Mouse (Mus musculus): ENCODE measurements at regions not wholly inside any gene's neighbourhood (a gene's known extent, or its start where the extent isn't known, plus 50 kb on each side); places are given as distances from the start of the nearest gene placed in this dataset.

- H3K36me3 ChIP-seq (ENCODE audit: control insufficient read depth), result no peaks in the 10 kb centered on the region
- H3K27me3 ChIP-seq (ENCODE audit: control insufficient read depth), result no peaks in the 10 kb centered on the region
- no peaks in the 10 kb centered on the region for H3K4me1 ChIP-seq (ENCODE audit: control insufficient read depth)
- no peak overlapping the region for H3K4me3 ChIP-seq (replicated peaks)
- peaks cover 4% of the 10 kb centered on the region; the same call in 1 of the 2 replicates for H3K9me3 ChIP-seq (ENCODE audit: control insufficient read depth, low read length)
- TF ChIP-seq TAL1 (IDR thresholded peaks at IDR 0.05; ENCODE audit: low read length) (no peak), GATA1 (IDR thresholded peaks at IDR 0.05; ENCODE audit: low read length) (no peak)
Measured at GRCm38 (mm10) chr19:32881443-32881842, 124.1 kb downstream of the Pten start.

- Histone ChIP-seq H3K4me3 (replicated peaks) (no peak overlapping the region), H3K27me3 (ENCODE audit: control insufficient read depth) (no peaks in the 10 kb centered on the region), H3K9me3 (ENCODE audit: control insufficient read depth, low read length) (peaks cover 3% of the 10 kb centered on the region; the same call in 1 of the 2 replicates)
Measured at GRCm38 (mm10) chr19:32884279-32884678, 127.0 kb downstream of the Pten start.

DNA sequence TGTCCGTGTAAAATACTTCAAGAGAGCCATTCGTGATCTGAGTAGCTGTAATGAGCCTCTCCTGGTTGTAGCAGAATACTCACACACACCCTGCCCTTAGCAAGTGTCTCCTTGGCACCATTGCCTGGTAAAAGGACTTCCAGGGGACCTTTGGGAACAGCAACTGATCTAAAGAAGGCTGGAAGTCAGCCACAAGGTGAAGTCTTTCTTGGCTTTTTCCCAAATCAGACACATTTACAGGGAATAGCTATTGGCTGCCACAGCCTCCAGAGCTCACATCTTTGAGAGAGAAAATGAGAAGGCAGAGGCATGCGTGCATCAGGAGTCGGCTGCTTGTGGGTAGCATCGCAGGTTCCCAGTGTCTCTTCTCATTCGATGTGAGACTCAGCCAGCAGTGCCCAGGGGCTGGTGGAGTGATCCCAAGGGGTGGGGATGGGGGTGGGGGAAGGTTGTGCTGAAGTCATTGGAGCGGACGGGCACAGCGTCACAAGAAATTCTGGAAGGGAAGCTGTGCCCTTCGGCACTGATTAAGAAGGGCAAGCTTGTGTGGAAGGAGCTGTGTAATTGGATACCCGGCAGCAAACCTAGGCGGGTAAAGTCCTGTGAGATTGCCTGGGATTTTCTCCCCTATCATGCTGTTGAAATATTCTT is 128.3 kb downstream of the Pten start:
- no peak for TF ChIP-seq GATA1 (IDR thresholded peaks at IDR 0.05; ENCODE audit: low read length)
- TF ChIP-seq TAL1 (IDR thresholded peaks at IDR 0.05; ENCODE audit: low read length), result no peak
- Histone ChIP-seq H3K27me3 (ENCODE audit: control insufficient read depth) (no peaks in the 10 kb centered on the region), H3K9me3 (ENCODE audit: control insufficient read depth, low read length) (no peaks in the 10 kb centered on the region)

More at GRCm38 (mm10) chr19:32884279-32884678, 127.0 kb downstream of the Pten start:
- TF ChIP-seq TAL1 (IDR thresholded peaks at IDR 0.05; ENCODE audit: low read length), result no peak
- TF ChIP-seq GATA1 (IDR thresholded peaks at IDR 0.05; ENCODE audit: low read length), result no peak
- H3K36me3 ChIP-seq (ENCODE audit: control insufficient read depth), result no peaks in the 10 kb centered on the region
- no peaks in the 10 kb centered on the region for H3K4me1 ChIP-seq (ENCODE audit: control insufficient read depth)

DNA sequence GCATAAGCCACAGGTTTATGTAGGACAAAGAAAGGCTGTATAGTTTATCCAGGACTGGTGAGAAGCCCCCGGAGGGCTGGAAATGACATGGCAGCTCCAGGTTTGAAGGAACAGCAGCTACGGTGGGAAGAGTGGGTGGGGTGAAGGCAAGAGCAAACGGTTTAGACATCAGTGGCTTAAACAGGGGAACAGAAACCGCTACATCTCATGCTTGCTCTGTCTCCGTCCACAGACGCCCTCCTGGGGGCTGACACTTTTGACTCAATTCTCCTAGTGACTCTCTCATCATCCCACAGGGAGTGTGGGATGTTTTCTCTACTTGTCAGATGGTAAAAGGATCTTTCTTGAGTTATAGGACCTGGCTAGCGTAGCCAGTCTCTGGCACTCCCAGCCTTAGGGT is 129.9 kb downstream of the Pten start:
- H3K36me3 ChIP-seq (ENCODE audit: control insufficient read depth), result no peaks in the 10 kb centered on the region
- no peaks in the 10 kb centered on the region for H3K9me3 ChIP-seq (ENCODE audit: control insufficient read depth, low read length)
- H3K27me3 ChIP-seq (ENCODE audit: control insufficient read depth), result no peaks in the 10 kb centered on the region
- no peak overlapping the region for H3K4me3 ChIP-seq (replicated peaks)
- H3K4me1 ChIP-seq (ENCODE audit: control insufficient read depth), result no peaks in the 10 kb centered on the region
- TF ChIP-seq GATA1 (IDR thresholded peaks at IDR 0.05; ENCODE audit: low read length) (no peak), TAL1 (IDR thresholded peaks at IDR 0.05; ENCODE audit: low read length) (no peak)

More for the DNA sequence above, 128.3 kb downstream of the Pten start:
- Histone ChIP-seq H3K4me1 (ENCODE audit: control insufficient read depth) (no peaks in the 10 kb centered on the region), H3K36me3 (ENCODE audit: control insufficient read depth) (no peaks in the 10 kb centered on the region), H3K4me3 (replicated peaks) (no peak overlapping the region)

GRCm38 (mm10) chr19:32888616-32889305 is 131.5 kb downstream of the Pten start:
- no peaks in the 10 kb centered on the region for H3K9me3 ChIP-seq (ENCODE audit: control insufficient read depth, low read length)
- H3K4me3 ChIP-seq (replicated peaks), result no peak overlapping the region
- no peaks in the 10 kb centered on the region for H3K36me3 ChIP-seq (ENCODE audit: control insufficient read depth)
- TF ChIP-seq GATA1 (IDR thresholded peaks at IDR 0.05; ENCODE audit: low read length) (no peak), TAL1 (IDR thresholded peaks at IDR 0.05; ENCODE audit: low read length) (no peak)
- H3K4me1 ChIP-seq (ENCODE audit: control insufficient read depth), result no peaks in the 10 kb centered on the region
- no peaks in the 10 kb centered on the region for H3K27me3 ChIP-seq (ENCODE audit: control insufficient read depth)

GRCm38 (mm10) chr19:32890801-32891200 is 133.5 kb downstream of the Pten start:
- no peaks in the 10 kb centered on the region for H3K9me3 ChIP-seq (ENCODE audit: control insufficient read depth, low read length)
- no peak overlapping the region for H3K4me3 ChIP-seq (replicated peaks)
- no peaks in the 10 kb centered on the region for H3K36me3 ChIP-seq (ENCODE audit: control insufficient read depth)
- H3K4me1 ChIP-seq (ENCODE audit: control insufficient read depth), result no peaks in the 10 kb centered on the region
- H3K27me3 ChIP-seq (ENCODE audit: control insufficient read depth), result no peaks in the 10 kb centered on the region
- TF ChIP-seq GATA1 (IDR thresholded peaks at IDR 0.05; ENCODE audit: low read length) (no peak), TAL1 (IDR thresholded peaks at IDR 0.05; ENCODE audit: low read length) (no peak)

- Histone ChIP-seq H3K4me1 (ENCODE audit: control insufficient read depth) (no peaks in the 10 kb centered on the region), H3K9me3 (ENCODE audit: control insufficient read depth, low read length) (no peaks in the 10 kb centered on the region), H3K36me3 (ENCODE audit: control insufficient read depth) (no peaks in the 10 kb centered on the region), H3K27me3 (ENCODE audit: control insufficient read depth) (no peaks in the 10 kb centered on the region), H3K4me3 (replicated peaks) (no peak overlapping the region)
- no peak for TF ChIP-seq GATA1 (IDR thresholded peaks at IDR 0.05; ENCODE audit: low read length)
- no peak for TF ChIP-seq TAL1 (IDR thresholded peaks at IDR 0.05; ENCODE audit: low read length)
Measured at GRCm38 (mm10) chr19:32892469-32892868, 135.2 kb downstream of the Pten start.

DNA sequence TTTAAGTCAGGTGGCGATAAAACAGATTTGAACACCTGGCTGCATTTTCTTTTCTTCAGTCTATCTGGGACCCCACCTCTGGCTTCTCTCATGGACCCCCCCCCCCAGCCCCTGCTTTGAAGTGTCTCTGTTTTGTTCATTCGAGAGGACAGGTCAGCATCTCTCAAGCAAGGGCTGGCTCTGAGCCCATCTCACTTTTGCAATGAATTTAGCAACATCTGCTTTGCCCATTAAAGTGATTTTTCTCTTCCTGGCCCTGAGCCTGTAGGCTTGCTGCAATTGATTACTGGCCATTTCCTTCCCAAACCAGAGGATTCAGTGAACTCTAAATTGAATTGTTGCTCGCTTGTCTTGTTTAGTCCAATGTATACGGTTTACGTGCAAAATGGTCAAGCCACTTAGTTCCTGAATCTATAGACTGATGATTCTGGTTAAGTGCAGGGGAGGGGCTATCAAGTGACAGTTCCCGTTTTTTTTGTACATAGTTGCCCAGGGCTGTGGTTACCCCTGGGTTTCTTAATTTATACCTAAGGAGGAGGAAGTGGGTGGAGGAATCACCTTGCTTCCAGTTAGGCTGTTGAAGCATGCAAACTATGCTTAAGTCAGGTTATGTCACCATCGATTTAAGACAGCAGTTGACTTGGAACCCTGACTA is 146.3 kb downstream of the Pten start:
- Histone ChIP-seq H3K36me3 (ENCODE audit: control insufficient read depth) (no peaks in the 10 kb centered on the region), H3K9me3 (ENCODE audit: control insufficient read depth, low read length) (no peaks in the 10 kb centered on the region), H3K4me3 (replicated peaks) (no peak overlapping the region), H3K27me3 (ENCODE audit: control insufficient read depth) (no peaks in the 10 kb centered on the region; the same call in 1 of the 2 replicates), H3K4me1 (ENCODE audit: control insufficient read depth) (peaks cover 5% of the 10 kb centered on the region)
- no peak for TF ChIP-seq GATA1 (IDR thresholded peaks at IDR 0.05; ENCODE audit: low read length)
- no peak for TF ChIP-seq TAL1 (IDR thresholded peaks at IDR 0.05; ENCODE audit: low read length)

- Histone ChIP-seq H3K27me3 (ENCODE audit: control insufficient read depth) (no peaks in the 10 kb centered on the region; the same call in 1 of the 2 replicates), H3K36me3 (ENCODE audit: control insufficient read depth) (no peaks in the 10 kb centered on the region), H3K9me3 (ENCODE audit: control insufficient read depth, low read length) (no peaks in the 10 kb centered on the region), H3K4me3 (replicated peaks) (no peak overlapping the region), H3K4me1 (ENCODE audit: control insufficient read depth) (peaks cover 5% of the 10 kb centered on the region)
- no peak for TF ChIP-seq TAL1 (IDR thresholded peaks at IDR 0.05; ENCODE audit: low read length)
Measured at GRCm38 (mm10) chr19:32904517-32904916, 147.2 kb downstream of the Pten start.
